Mouse (Mus musculus) urinary bladder, adult 18-20 months (tissue): ENCODE measurements around the gene Pgpep1l.
"Not testable (repeated sequence)": the region's sequence is repeated elsewhere in the genome, so short reads cannot be mapped to it uniquely, and the experiment has no call there.

Source experiments
- DNase-seq, 2 experiments: peaks; one replicate each; pipeline ENCODE4 v3.0.0; 2022; ENCODE audit warnings: low spot score in 2 of 2, mixed read lengths in 2 of 2

Gene Pgpep1l

DNA sequence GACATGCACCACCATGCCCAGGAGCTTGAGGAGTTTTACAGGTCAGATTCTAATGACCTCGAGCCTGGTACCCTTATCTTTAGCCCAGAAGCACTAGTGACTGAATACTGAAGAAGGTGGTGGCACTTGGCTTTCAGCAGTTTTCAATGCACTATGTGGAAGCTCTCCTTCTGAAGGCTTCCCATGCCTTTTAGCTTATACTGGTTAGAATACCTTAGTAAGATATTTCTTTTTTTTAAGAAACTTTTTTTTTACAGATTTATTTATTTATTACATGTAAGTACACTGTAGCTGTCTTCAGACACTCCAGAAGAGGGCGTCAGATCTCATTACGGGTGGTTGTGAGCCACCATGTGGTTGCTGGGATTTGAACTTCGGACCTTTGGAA lies 19.1 kb upstream of the Pgpep1l start:
- not testable (repeated sequence) for DNase-seq

DNA sequence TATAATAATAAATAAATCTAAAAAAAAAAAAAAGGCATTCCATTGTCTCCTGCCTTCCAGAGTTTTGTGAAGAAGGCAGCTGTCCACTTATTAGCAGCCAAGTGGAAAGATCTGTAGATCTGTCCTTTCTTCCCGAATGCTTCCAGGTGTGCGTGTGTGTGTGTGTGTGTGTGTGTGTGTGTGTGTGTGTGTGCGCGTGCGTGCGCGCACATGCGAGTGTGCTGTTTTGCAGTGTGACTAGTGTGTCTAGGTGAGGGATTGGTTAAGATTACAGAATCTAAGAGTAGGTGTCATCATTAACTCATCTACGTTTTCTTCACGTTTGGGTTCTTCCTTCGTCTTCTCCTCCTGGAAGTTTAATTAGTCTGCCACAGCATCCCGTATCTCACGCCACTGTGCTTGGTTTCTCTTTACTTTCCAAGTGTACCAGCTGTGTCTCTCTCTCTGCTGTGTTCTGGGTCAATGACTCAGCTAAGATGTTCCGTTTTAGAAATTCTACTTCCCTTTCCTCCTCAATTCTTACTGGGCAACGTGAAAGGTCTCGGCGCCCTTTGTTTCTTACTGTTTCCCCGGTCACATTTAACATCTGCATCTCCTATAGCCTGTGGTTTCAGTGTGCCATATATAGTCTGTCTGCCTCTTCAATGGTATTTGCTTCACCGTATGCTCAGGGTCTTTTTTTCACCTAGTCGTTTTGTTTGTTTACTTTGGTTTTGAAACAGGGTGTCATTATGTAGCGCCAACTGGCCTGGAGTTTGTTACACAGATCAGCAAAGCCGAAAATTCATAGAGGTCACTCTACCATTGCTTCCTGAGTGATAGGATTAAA lies 18.5 kb upstream of the Pgpep1l start:
- no peak for DNase-seq

DNA sequence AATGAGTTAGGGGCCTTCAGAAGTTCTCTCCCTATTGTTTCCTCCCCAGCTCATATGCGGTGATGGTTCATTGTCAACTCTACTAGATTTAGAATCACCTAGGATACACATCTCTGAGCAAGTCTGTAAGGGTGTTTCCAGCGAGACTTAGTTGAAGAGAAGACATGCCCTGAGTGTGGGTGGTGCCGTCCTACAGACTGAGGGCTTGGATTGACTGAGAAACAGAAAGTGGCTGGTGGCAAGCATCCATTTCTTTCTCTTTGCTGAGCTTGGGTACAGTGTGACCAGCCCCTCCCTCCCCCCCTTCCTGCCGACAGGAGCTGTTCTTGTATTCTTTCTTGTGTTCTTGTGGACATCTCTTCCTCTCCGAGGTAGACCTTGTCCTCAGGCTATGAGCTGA lies 17.3 kb upstream of the Pgpep1l start:
- no peak for DNase-seq

DNA sequence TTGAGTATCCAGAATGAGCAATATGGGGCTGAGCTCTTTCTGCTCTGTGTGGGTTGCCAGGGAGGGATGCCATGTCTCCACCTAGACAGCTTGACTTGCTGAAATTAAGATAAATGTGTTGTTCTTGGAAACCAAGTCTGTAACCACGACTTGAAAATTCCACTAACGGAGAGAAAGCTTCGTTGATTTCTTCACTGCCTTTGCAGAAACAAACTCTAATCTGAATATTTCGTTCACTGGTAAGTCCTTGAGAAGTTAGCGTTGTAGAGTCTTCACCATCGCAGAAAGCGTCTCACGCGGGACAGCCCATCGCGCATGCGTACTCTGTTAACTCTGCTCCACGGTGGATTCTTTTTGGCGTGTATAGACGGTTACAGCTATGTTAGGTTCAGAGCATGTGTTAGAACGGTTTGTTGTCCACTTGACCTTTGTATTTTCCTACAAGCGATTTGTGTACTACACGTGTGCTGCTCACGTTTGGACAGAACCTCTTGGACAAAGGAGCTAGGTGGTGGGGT lies 16.4 kb upstream of the Pgpep1l start:
- DNase-seq = no peak

DNA sequence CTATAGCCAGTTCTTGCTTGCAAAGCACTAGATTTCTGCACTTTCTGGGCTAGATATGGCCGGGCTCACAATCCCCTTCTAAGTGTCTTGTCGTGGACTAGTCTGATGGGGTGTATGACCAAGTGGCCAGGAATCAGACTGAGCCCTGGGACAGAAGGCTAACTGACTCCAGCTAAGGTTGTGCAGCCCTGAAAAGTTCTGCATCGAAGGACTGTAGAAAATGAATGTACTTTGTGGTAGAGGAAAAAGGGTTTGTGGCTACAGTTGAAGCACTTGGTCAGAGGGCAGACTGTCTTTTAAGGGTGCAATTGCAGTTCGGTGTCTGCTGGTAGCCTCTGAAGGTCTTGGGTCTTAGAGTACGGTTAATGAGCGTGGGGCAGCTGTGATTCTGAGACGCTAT lies 15.4 kb upstream of the Pgpep1l start:
- no peak for DNase-seq

DNA sequence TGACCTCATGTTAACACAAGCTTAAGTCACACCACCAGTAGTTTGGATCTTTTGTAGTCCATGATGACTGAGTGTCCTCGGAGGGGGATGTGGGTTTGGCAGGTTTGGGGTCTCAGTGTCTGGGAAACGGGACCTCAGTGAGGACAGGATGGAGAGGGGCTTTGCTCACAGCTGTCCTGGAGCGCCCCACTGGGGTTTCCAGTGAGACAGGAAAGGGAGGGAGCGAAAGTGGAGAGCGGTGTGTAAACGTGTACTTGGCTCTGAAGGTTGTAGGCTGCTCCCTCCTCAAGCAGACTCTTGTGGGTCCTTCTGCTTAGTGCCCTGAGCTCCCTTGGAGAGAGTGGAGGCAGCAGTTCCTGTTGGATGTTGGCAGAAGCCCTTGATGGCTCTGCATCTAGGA lies 14.9 kb upstream of the Pgpep1l start:
- no peak for DNase-seq

DNA sequence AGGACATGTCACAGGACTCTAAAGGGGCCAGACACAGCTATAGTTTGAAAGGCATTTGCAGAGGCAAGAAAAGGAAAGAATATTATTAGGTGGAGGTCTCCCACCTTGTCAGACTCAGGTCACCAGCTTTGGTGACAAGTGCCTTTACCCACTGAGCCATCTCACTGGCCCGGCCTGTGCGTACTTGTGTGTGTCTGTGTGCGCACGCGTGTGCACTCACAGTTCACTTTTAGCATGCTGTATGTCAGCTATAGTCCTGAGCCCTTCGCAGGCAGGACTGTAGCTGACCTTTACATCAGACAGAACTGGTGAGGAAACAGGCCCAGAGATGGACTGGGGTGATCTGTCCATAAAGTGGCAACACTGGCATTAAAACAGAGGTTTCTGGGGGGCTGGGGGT lies 14.4 kb upstream of the Pgpep1l start:
- no peak for DNase-seq

DNA sequence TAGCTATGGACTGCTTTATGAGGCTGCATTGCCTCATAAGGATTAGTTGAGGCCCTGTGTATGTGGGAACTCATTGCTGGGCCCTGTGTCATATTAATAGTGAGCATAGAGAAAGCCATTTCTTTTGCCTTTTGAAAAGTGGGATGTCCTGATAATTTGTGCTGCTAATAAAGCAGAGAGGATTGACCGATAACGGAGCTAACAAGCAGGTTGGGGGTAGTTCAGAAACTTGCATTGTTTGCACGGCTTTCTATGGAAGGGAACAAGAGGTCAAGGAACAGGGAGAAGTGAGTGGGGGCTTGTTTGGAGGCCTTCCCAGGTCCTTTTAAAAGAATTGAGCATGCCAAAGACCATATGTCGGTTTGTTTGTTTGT lies 13.9 kb upstream of the Pgpep1l start:
- DNase-seq = no peak

DNA sequence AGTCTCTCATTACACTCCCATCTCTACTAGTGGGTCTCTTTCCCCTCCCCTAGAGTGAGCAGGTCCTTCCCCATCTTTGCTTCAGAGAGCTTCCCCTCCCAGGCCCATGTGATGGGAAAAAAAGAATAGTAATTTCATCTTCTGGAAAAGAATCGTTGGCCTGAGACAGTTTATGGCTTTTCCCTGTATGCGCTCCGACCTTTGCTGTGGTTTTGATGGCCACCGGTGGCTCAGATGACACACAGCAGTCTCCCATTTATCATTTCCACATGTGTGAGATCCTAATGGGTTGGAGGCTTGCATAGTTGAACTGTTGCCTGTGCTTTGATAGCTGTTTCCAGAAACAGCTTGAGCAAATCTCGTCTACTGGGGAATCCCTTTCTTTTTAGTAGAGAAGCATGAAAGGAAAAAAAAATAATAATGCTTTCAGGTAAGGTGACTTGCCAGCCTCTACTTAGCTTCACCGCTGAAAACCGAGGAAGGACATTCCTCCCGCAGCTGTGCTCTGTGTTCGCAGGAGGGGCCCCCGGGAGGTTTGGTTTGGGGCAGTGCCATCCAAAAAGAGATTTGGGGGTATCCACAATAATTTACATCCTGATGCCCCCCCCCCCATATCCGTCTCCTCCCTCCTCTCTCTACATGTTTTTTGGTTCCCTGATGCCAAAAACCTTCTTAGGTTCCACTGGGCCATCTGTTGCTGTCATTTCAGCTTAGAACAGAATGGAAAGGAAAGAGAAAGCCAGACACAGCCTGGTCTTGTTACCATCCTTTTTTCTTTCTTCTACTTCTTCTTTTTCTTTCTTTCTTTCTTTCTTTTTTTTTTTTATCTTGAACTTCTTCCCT lies 13.2 kb upstream of the Pgpep1l start:
- DNase-seq = no peak

DNA sequence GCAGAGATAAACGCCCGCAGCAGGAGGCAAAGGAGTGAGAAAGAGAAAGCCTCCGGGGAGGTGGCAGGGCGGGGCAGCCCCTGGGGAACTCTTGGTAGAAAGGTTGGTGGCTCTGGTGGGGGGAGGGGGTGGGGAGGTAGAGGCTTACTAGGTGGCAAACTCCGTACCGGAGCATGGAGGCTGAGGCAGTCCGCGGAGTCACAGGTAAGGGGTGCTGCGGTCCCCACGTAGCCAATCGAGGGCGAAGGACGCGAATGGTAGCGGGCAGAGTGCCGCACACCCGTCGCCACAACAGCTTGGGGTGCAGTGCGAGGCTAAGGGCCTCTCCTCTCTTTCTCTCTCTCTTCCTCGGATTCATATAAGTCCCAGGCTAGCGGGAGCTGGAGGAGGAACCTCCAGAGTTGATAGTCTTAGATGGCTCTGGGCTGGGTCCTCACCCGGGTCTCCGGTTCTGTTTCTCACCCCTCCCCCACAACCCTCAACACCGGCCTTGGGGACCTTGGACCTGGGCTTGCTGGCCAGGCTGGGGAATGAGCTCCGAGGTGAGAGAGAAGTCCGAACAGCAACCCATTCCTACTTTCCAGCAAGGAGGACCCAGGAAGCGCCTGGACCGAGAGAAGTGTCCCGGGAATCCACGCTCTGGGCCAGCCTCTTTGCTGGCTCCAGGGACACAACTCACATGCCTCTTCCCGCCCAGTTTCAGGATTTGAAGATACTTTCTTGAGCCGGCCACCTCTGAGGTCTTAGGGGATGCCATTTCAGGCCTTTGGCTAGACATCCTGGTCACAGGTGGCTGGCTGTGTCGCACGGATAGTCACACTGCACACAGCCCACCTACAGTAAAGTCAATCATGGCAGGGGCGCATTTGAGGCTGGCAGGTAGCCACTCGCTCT lies 12.1 kb upstream of the Pgpep1l start:
- peak in 1 of 2 experiments; percentile 5 for DNase-seq

DNA sequence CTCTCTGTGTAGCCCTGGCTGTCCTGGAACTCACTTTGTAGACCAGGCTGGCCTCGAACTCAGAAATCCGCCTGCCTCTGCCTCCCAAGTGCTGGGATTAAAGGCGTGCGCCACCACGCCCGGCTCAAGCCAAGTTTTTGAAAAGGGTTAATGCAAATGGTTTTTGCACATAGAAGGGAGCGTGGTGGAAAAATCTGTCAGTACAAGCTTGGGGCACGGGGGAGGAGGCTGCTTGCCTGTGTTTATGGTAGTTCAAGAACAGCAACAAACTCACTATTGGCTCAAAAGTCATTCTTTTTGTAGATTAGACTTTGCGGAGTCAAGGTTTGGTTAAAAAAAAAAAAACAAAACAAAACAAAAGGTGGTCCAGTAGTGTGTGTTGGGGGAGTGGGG lies 11.4 kb upstream of the Pgpep1l start:
- DNase-seq = not testable (repeated sequence)

DNA sequence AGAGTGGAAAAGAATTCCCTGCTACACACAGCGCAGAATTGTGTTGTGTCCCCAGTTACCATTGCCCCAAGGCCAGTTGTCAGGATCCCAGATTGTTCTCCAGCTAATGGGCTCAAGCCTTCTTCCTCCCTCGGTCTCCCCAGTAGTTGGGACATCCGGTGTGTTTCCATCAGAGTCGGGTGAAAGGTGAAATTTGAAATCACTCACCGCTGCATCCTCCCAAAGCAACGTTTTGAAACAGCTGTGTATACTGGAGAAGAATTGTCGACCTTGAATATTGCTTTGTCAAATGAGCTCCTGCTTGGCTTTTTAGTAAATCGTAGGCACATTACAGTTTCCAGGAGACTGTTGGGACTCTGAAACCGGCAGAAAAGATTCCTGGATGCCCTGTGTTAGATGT lies 10.9 kb upstream of the Pgpep1l start:
- DNase-seq = no peak

DNA sequence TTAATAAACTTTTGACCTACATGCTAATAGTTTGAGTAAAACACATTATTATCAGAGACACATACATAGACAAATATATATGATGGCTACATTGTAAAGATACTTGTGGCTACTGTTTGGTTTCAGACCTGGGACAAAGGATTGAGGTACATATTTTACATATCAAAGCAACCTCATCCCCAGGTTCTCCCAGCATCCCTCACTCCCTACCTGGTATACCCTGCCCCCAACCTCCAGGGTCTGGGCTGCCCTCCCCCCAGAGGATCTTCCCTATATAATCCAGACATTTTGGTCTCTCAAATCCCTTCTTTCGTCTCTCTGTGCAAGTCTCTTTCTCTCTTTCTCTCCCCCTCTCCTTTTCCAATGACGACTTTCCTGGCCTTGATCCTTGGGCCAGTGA lies 10.2 kb upstream of the Pgpep1l start:
- no peak for DNase-seq

DNA sequence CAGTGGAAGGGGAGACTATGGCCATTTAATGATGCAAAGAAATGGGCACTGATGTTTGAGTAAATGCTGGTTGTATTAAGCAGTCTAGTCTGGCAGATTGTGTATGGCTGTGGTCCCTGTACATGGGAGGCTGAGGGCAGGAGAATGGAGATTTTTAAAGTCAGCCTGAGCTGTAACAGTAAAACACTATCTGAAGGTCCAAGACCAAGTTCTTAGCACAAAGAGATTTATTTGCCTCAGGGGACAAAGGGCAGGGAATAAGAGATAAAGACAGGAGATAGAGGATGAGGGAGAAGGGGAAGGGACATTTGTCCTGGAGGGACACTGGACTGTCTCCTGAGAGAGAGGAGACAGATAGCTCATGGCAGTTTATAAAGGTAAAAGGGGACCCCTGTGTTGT lies 9.5 kb upstream of the Pgpep1l start, which contains the start of gene Fam169b:
Fam169b (plus strand) TSS at position 325 of the 400 bp plus-strand sequence.
- no peak for DNase-seq

DNA sequence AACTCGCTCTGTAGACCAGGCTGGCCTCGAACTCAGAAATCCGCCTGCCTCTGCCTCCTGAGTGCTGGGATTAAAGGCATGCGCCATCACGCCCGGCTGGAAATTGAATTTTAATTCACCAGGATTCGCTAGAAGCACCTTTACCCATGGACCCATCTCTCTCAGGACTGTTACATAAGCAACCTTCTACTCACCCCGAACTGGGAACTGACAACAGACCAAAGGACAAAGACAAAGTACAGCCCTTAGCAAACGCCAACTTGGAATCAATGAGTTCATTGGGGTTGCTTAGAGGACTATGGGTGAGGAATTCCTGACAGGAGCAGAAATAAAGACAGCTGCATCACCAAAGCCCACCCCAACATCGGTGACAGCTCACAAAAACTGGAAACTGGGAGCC lies 8.6 kb upstream of the Pgpep1l start:
- DNase-seq = no peak

DNA sequence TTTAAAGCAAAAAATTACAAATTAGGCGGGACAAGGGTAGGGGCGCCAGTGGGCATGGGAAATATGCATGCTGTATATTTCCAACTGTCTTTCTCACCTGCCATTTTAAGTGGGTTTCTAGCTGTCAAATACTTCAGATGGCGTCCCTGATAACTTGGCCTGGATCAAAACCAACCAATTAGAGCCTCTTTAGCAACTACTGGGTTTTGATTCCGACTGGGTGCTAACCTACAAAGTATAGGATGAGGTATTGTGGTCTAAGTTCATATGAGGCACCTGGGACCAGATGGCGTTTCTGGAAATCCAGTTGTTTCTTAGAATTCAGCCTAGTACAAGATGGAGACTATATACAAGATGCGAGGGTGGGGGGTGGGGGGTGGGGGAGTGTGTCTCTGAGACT lies 7.8 kb upstream of the Pgpep1l start:
- no peak for DNase-seq

DNA sequence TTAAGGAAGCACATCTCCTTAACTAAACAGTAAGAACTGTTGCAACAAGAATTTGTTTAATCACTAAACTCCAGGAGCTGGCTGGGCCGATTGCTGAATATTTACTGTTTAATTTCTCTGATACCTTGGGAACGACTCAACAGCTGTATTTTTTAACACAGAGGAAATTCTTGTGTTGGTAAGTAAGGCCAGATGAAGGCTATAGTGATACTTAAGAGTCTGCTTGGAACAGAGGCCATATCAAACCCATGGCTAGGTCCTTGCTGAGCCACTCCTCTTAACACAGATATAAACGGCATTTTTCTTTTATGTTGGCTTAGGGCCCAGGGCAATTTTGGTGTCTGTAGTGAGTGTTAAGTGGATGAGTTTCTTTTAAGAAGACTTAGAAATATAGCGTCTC lies 6.5 kb upstream of the Pgpep1l start:
- no peak for DNase-seq

DNA sequence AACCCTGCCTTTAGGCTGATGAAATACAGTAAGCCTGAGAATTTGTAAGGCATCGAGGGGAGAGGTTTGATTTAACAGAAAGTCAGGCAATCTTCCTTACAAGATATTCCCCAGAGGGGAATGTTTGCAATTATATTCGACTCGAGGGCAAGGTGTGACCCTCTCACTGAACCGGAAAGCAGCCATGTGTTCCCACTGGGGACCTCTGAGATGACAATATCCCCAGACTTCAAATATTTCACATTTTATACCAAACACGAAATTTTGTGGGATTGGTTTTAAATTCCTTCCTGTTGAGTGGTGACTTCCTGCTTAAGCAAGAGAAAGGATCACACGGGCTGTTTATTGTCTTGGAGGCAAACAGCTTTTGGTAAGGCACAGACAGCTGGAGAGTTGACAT lies 2.7 kb upstream of the Pgpep1l start:
- DNase-seq = no peak

DNA sequence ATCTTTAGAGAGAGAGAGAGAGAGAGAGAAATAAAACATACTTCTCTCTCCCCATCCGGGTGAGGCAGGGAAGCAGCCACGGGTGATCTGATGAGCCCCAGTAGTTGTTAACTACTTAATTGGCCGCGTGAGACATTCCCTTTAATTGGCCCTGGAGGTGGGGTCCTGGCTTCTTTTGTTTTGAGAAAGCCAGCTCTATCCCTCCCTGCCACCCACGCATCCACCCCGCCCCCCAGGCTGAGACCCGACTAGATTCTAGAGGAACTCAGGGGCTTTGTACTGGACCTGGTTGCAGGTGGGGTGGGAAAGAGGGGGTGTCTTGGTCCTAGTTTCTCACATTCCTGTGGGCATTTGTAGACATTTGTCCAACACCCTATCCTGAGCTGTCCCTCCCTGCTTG lies 1.4 kb upstream of the Pgpep1l start:
- no peak for DNase-seq

DNA sequence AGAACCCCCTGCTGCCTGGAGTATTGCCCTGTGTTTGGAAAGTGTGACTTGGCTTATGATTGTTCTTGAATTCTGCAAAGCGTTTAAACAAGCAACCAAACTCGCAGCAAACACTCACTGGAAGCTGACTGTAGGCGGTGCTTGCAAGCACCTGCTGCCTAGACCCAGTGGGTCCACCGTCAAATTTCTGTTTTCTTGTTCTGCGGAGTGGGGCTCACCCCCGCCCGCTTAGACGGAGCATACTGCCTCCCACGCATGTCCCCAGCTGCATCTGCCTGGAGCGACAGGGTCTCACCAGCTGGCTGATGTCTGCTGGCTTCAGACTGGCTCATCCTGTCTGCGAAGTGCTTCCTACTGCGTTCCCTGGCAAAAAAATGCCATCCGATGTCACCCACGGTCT lies 498 bp upstream of the Pgpep1l start:
- no peak for DNase-seq

DNA sequence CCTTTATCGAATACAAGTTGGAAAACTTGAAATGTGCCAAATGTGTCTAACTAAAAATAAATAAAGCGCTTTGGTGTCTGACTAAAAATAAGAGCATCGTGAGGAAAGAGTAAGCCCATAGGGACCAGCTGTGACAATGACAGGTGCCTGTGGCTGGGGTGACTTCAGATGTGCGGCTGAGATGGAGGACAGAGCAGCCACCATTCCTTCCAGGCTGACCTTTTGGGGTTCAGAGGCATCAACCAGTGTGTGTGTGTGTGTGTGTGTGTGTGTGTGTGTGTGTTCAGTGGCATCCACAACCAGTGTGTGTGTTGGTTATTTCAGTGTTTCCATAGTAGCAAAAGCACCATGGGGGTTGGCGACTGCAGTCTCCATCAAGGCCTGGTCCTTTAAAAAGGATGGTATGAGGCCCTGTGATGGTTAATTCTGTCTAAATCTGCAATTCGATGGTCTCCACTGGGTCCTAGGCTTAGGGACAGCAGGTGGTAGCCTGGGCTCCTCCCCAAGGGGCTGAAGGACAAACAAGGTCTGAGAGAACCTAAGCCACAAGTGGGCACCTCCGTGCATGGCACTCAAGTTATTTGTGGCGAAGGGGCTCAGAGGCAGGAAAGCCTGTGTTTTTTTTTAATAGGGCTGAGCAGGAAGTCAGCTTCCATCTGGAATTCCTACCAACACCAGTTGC lies 546 bp downstream of the Pgpep1l start:
- DNase-seq = no peak
